Mouse (Mus musculus) intestine, embryonic 14.5 days (tissue): ENCODE results near the gene Vps25. TPM values are rescaled to one million over a fixed set of nuclear protein-coding genes. Genes with fewer than 3 reads are reported as not detected.

Source experiments
- ATAC-seq: fragments of 200-750 bp; cut with Nextera tagmentation; replicated peaks from 2 replicates; pipeline ENCODE4 v1.8.0; 2017; ENCODE audit warnings: low read depth, moderate number of reproducible peaks, moderate TSS enrichment, moderate library complexity; ENCODE audit not compliant: low FRiP score, low TSS enrichment
- DNase-seq: peaks from one replicate; pipeline ENCODE4 v3.0.0-alpha.2; 2018; ENCODE audit warnings: low spot score
- H3K27ac ChIP-seq: fragments of 300-500 bp; sonication (generic); 2 replicates; pipeline ENCODE4 v1.5.1; 2014; ENCODE audit warnings: low read depth, mild to moderate bottlenecking, control low read depth
- H3K27me3 ChIP-seq: fragments of 300-500 bp; sonication (generic); replicated peaks from 2 replicates; pipeline ENCODE4 v1.6.1; 2014; ENCODE audit warnings: low read length, control low read depth; ENCODE audit not compliant: control insufficient read depth, insufficient read depth
- H3K36me3 ChIP-seq: fragments of 300-500 bp; sonication (generic); 2 replicates; pipeline ENCODE4 v1.6.1; 2014; ENCODE audit warnings: low read length, control low read depth; ENCODE audit not compliant: control insufficient read depth, insufficient read depth
- H3K4me1 ChIP-seq: fragments of 300-500 bp; sonication (generic); replicated peaks from 2 replicates; pipeline ENCODE4 v1.6.1; 2014; ENCODE audit warnings: low read length, control low read depth, mixed read lengths; ENCODE audit not compliant: control insufficient read depth, insufficient read depth
- H3K4me2 ChIP-seq: fragments of 300-500 bp; sonication (generic); 2 replicates; pipeline ENCODE4 v1.6.1; 2014; ENCODE audit warnings: low read length
- H3K4me3 ChIP-seq: fragments of 300-500 bp; sonication (generic); 2 replicates; pipeline ENCODE4 v1.5.1; 2014; ENCODE audit warnings: low read depth, low read length, control low read depth, mixed read lengths
- H3K9ac ChIP-seq: fragments of 300-500 bp; sonication (generic); 2 replicates; pipeline ENCODE4 v1.6.1; 2014; ENCODE audit warnings: mild to moderate bottlenecking, low read length
- H3K9me3 ChIP-seq: fragments of 300-500 bp; sonication (generic); 2 replicates; pipeline ENCODE4 v1.6.1; 2016; ENCODE audit warnings: low read length, control low read depth; ENCODE audit not compliant: control insufficient read depth
- WGBS: fragments of 180-500 bp; shearing (Covaris S2); extraction: QIAGEN DNeasy Blood & Tissue Kit; methylation state at CpG from one replicate; pipeline ENCODE4 v1.1.7; 2014; 5-methylcytosine and 5-hydroxymethylcytosine counted together
- polyA plus RNA-seq: library from polyadenylated mRNA; unstranded; fragments of >200 nt; fragmentation: Nextera tagmentation; extraction: Ambion mirVana; gene quantifications from 2 replicates; pipeline ENCODE4 v1.2.1, GENCODE M21; 2014

Vps25 gene
- polyA plus RNA-seq, result 143 and 150 TPM in 2 replicates

DNA sequence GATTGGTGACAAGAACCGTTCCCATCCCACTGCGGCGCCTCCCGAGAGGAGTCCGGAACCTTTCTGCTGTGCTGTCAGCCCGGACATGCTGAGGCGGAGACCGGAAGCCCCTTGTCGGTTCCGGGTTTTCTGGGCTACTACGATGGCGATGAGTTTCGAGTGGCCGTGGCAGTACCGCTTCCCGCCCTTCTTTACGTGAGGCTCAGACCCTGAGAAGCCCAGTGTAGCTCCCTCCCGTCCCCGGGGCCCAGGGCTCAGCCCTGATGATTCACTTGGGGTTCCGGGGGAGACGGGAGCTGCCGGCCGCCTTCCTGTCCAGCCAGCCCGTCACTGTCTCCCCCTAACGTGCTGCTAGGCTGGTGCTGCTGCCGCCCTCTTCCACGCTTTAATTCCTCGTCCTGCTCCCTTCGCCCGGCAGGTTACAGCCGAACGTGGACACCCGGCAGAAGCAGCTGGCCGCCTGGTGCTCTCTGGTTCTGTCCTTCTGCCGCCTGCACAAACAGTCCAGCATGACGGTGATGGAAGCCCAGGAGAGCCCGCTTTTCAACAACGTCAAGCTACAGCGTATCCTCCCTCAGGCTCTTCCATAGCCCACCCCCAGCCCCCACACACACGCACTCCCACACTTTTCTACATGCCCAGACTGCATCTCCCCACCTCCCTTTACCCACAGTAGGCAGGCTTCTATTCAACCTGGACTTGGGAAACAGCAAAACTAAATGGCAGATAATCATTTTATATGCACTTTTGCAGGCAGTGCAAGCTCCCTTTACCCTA, at the start of gene Vps25:
Gene Vps25, plus strand, starts transcription at position 95 of the 777 bp plus-strand sequence.
- Histone ChIP-seq H3K9ac (peak within 1 kb of the TSS; percentile 90), H3K27me3 (no peaks in the 10 kb centered on the region), H3K4me3 (peak within 1 kb of the TSS; percentile 83), H3K4me1 (peaks cover 22% of the 10 kb centered on the region), H3K36me3 (peaks cover 16% of the 10 kb centered on the region), H3K27ac (peak within 1 kb of the TSS; percentile 93), H3K4me2 (peak within 1 kb of the TSS; percentile 91), H3K9me3 (no peaks in the 10 kb centered on the region)
- ATAC-seq (peak; percentile 63), DNase-seq (peak; percentile 94)
- WGBS, result under 1% methylated on average over 39 of the region's 40 CpGs

DNA sequence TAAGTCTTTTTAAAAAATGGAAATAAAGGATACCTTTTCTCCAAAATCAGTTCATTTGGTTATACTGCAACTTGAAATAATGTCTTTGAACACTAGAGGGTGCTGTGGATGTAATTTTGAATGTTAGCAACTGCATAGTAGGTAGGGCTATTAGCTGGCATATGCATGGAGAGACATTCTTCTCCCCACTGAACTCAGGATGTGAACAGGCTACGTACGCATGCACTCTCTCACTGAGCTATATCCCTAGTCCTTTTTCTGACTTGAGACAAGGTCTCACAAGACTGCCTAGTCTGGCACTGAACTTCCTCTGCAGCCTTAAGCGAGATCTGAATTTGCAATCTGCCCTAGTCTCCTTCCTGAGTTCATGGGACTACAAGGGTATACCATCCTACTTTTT, 41.5 kb upstream of the Vps25 start:
- no peak overlapping the region for H3K27ac ChIP-seq
- no peak overlapping the region for H3K4me3 ChIP-seq
- H3K9ac ChIP-seq, result no peak overlapping the region
- WGBS, result 36% methylated on average over 3 of the region's 3 CpGs
- H3K4me2 ChIP-seq, result no peak overlapping the region
- peak; percentile 80 for ATAC-seq
- no peaks in the 10 kb centered on the region for H3K4me1 ChIP-seq
- H3K27me3 ChIP-seq, result no peaks in the 10 kb centered on the region
- no peaks in the 10 kb centered on the region for H3K9me3 ChIP-seq
- peaks cover 85% of the 10 kb centered on the region for H3K36me3 ChIP-seq
- DNase-seq, result peak; percentile 71

DNA sequence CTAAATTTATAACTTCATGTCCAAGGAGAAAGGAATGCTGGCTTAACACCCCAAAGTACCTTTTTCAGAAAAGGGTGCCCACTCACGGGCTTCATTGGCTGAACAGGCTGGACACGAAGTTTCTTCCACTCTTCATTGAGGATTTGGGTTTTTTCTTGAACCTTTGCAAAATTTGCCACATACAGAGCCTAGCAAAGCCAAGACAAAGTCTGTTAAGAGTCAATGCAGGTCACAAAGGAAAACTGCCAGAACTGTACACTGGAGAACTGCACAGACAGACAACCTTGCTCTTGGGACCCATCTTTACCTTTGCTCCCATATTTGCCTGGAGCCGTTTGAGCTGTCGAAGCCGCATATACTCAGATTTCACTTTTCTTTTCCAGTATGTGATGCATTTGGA, 36.6 kb upstream of the Vps25 start:
- 88% methylated on average over 5 of the region's 5 CpGs for WGBS
- peaks cover 56% of the 10 kb centered on the region for H3K36me3 ChIP-seq

DNA sequence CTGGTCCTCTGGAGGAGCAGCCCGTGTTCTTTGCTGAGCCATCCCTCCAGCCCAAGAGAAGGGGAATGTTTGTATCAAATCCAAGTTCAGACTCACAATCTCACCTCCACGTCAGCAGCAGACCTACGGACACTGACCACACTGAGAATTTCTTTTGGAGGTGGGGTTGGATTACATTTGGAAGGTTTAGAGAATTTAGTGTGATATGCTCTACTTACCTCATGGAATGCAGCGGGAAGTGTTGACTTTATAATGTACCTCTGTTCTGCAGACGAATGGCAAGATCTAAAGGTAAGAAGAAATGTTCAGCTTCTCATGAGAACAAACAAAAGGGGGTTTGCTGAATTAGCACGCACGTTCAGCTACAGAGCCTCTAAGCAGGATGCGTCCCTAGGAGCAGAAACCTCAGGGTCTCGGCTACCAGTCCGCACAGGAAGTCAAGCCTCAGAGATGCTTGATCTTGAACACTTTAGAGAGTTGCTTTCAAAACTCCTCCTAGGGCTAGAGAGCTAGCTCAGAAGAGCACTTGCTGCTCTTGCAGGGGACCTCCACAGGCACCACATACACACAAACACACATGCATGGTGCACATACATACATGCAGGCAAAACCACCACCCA, 35.0 kb upstream of the Vps25 start:
- no peak overlapping the region for H3K4me2 ChIP-seq
- DNase-seq (no peak), ATAC-seq (no peak)
- no peaks in the 10 kb centered on the region for H3K9me3 ChIP-seq
- no peaks in the 10 kb centered on the region for H3K27me3 ChIP-seq
- H3K9ac ChIP-seq, result no peak overlapping the region
- H3K36me3 ChIP-seq, result peaks cover 47% of the 10 kb centered on the region
- 84% methylated on average over 10 of the region's 10 CpGs for whole genome bisulfite sequencing
- H3K4me1 ChIP-seq, result no peaks in the 10 kb centered on the region; the same call in 1 of the 2 replicates
- no peak overlapping the region for H3K4me3 ChIP-seq
- H3K27ac ChIP-seq, result no peak overlapping the region

More for the DNA sequence above, 36.6 kb upstream of the Vps25 start:
- Histone ChIP-seq H3K27me3 (no peaks in the 10 kb centered on the region), H3K27ac (no peak overlapping the region), H3K4me2 (no peak overlapping the region), H3K4me1 (no peaks in the 10 kb centered on the region; the same call in 1 of the 2 replicates), H3K4me3 (no peak overlapping the region), H3K9me3 (no peaks in the 10 kb centered on the region), H3K9ac (no peak overlapping the region)
- ATAC-seq, result no peak
- no peak for DNase-seq

DNA sequence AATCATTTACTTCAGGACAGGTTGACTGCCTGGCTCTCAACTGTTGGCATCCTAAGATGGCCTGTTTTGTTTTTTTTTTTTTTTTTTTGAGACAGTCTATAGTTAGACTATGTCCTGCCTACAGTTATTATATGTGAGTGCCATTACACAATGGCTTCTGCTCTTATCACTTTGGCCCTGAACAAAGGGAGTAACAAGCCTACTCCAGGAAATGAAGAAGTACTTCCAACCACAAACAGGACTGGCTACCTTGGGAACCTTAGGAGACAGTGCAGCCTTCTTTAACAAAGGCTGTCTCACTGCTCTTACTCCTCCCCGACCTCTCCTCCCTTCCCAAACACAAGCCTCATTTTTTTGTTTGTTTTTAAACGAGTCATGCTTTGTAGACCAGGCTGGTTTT, 32.7 kb upstream of the Vps25 start:
- Histone ChIP-seq H3K27ac (peak overlapping the region; percentile 9; the same call in 1 of the 2 replicates), H3K4me1 (peaks cover 6% of the 10 kb centered on the region; the same call in 1 of the 2 replicates), H3K27me3 (no peaks in the 10 kb centered on the region), H3K4me2 (no peak overlapping the region), H3K4me3 (no peak overlapping the region), H3K9me3 (no peaks in the 10 kb centered on the region), H3K9ac (no peak overlapping the region), H3K36me3 (peaks cover 25% of the 10 kb centered on the region)
- DNase-seq (no peak), ATAC-seq (no peak)
- 33% methylated on average over 2 of the region's 2 CpGs for WGBS

DNA sequence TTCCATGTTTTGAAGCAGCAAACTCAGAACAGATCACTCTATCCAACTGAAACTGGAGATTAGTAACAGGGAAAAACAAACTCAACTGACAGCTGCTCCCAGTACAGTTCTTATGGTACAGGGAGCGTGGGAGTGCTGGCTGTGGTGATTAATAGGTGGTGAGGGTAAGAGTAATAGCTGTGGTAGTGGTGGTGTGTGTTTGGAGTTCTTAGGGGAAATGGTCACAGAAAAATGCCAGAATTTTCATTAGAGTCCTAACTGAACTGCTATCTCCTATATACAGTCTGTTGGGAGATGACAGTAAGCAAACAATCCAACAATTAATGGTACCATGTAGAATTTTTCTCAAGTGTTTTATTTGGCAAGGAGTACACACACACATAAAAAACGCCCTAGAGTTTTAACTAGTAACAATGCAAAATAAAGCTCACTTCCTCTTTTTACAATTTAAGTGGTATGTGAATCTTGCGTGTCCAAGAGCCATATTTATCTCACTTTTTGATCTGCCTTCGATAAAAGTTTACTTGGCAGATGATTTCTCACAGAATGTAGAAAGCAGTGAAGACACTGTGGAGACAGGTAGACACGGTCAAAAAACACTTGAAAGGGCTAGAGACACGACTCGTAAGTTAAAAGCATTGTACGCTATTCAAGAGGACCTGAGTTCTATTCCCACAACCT, 32.1 kb upstream of the Vps25 start:
- no peak for DNase-seq
- no peaks in the 10 kb centered on the region for H3K9me3 ChIP-seq
- peaks cover 19% of the 10 kb centered on the region for H3K36me3 ChIP-seq
- H3K27me3 ChIP-seq, result no peaks in the 10 kb centered on the region
- no peak overlapping the region for H3K4me2 ChIP-seq
- H3K4me1 ChIP-seq, result peaks cover 6% of the 10 kb centered on the region; the same call in 1 of the 2 replicates
- no peak overlapping the region for H3K9ac ChIP-seq
- no peak for ATAC-seq
- no peak overlapping the region for H3K4me3 ChIP-seq
- H3K27ac ChIP-seq, result peak overlapping the region; percentile 9; the same call in 1 of the 2 replicates
- 71% methylated on average over 8 of the region's 8 CpGs for WGBS

DNA sequence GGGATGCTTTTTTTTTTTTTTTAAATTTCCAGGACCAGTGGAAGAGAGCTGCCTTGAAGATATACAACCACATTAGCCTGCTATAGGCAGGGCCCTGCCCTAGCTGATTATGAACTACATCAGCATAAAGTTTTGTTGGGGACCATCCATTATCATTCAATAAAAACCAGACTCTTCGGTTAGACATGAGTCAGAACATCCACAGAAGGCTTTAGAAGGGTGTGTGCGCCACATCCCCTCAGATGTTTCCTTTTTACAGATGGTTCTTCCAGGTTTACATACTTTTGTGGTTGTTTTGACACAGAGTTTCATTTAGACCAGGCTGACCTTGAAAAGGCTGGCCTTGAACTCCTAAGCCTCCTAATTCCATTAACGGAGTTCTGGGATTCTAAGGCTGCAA, 29.2 kb upstream of the Vps25 start:
- DNase-seq (no peak), ATAC-seq (no peak)
- H3K9ac ChIP-seq, result no peak overlapping the region
- H3K4me3 ChIP-seq, result no peak overlapping the region
- peaks cover 9% of the 10 kb centered on the region for H3K4me1 ChIP-seq
- H3K27ac ChIP-seq, result no peak overlapping the region
- H3K9me3 ChIP-seq, result no peaks in the 10 kb centered on the region
- no peaks in the 10 kb centered on the region for H3K36me3 ChIP-seq
- 80% methylated on average over 3 of the region's 3 CpGs for WGBS
- H3K27me3 ChIP-seq, result no peaks in the 10 kb centered on the region
- no peak overlapping the region for H3K4me2 ChIP-seq

DNA sequence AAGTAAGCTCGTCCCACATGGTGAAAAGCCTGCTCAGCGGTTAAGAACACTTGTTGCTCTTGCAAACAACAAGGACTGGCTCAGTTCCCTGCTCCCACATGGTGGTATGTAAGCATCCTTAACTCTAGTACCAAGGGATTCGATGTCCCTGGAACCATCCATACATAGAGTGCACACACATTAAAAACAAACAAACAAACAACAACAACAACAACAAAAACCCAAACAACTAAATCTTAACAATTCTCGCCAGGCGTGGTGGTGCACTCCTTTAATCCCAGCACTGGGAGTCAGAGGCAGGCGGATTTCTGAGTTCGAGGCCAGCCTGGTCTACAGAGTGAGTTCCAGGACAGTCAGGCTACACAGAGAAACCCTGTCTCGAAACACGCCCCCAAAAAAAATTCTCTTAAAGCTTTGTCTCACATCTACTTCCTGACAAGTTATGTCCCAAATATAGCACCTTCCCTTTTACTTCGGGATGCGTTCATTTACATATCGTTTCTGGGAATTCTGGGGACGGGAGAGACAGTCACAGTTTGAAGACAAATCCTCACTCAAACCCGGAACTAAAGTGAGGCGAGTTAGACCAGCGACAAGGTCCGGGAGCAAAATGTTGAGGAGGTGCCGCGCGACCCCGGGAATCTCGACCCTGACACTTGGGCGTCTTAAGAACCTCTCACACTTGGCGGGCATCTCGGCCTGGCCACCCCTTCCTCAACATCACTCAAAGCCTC, 28.0 kb upstream of the Vps25 start:
- Histone ChIP-seq H3K4me2 (peak overlapping the region; percentile 75), H3K9ac (peak overlapping the region; percentile 82), H3K27ac (peak overlapping the region; percentile 51; the same call in 1 of the 2 replicates), H3K4me3 (peak overlapping the region; percentile 91), H3K9me3 (no peaks in the 10 kb centered on the region), H3K36me3 (no peaks in the 10 kb centered on the region), H3K4me1 (peaks cover 20% of the 10 kb centered on the region), H3K27me3 (no peaks in the 10 kb centered on the region)
- ATAC-seq (no peak), DNase-seq (no peak)
- 18% methylated on average over 25 of the region's 25 CpGs for WGBS
